In genomic region chr3:101807646-101808045, GRCm38 (mm10) we compare ENCODE assay signal across 20 mouse cellular contexts. TPM values are rescaled to one million over a fixed set of nuclear protein-coding genes. Genes with fewer than 3 reads are reported as not detected.
A peak's percentile ranks its signal among the peaks of the same experiment; 100 is the strongest.
DNase-seq lines count a peak whose midpoint lies in the region; ATAC-seq lines count a peak whose summit lies in the region.
"Had no signal": no experiment of that assay in that cellular context is flagged by ENCODE, and none has a peak within 500 bp of the region (broad histone marks: within the 10 kb centered on the region; RNA-seq: fewer than 3 reads in every experiment).

No protein-coding gene starts in this region.

- no peak for ATAC-seq in heart, embryonic 13.5 days (ENCODE audit: extremely low read depth, insufficient number of reproducible peaks, low FRiP score, low TSS enrichment)
- no peak for ATAC-seq in neural tube, embryonic 13.5 days (ENCODE audit: low read depth)

- peak overlapping the region; percentile 62 for H3K9ac ChIP-seq in heart, embryonic 13.5 days
- no peak overlapping the region for H3K9ac ChIP-seq in neural tube, embryonic 13.5 days
- H3K9ac ChIP-seq: forebrain, embryonic 15.5 days; liver, embryonic 14.5 days; neural tube, embryonic 12.5 days had no signal

- no peak overlapping the region; the same call in 1 of the 2 replicates for H3K4me2 ChIP-seq in heart, embryonic 13.5 days
- H3K4me2 ChIP-seq in neural tube, embryonic 13.5 days: no peak overlapping the region
- H3K4me2 ChIP-seq: forebrain, embryonic 15.5 days; neural tube, embryonic 12.5 days had no signal

- peaks cover 56% of the 10 kb centered on the region for H3K4me1 ChIP-seq in heart, embryonic 13.5 days
- peaks cover 44% of the 10 kb centered on the region for H3K4me1 ChIP-seq in neural tube, embryonic 13.5 days (replicated peaks)

- no peak for DNase-seq in heart, adult 9 months (ENCODE audit: low spot score in 2 of 2)
- no peak for DNase-seq in neural tube, embryonic 10.5 days (ENCODE audit: extremely low spot score, low spot score)
- peak; percentile 97 for DNase-seq in cerebellum, adult 9-11 months
- DNase-seq in frontal cortex, postnatal 14 days (ENCODE audit: low spot score in 2 of 2): no peak
- DNase-seq in kidney, adult 11 months: no peak
- DNase-seq: adrenal gland, postnatal 25 days; gastrocnemius, postnatal 36 days; kidney, adult 2 months; kidney, postnatal 10 days; thymus, postnatal 25 days had no signal

- 51% methylated on average over 6 of the region's 6 CpGs for WGBS in heart, embryonic 13.5 days
- 90% methylated on average over 6 of the region's 6 CpGs for WGBS in neural tube, embryonic 13.5 days

- no peaks in the 10 kb centered on the region for H3K27me3 ChIP-seq in heart, embryonic 13.5 days (replicated peaks)
- H3K27me3 ChIP-seq in neural tube, embryonic 13.5 days: 0 out of 2 replicates have a peak, but pooled peaks cover 3% of the 10 kb centered on the region
- H3K27me3 ChIP-seq: CH12.LX; forebrain, embryonic 15.5 days; neural tube, embryonic 12.5 days had no signal

- H3K27ac ChIP-seq in heart, embryonic 13.5 days (replicated peaks): peak overlapping the region; percentile 56
- 0 out of 2 replicates have a peak overlapping the region, but pooled peaks have one; percentile 2 for H3K27ac ChIP-seq in neural tube, embryonic 13.5 days (replicated peaks)
- H3K27ac ChIP-seq: forebrain, embryonic 15.5 days; hindbrain, postnatal 0 days; layer of hippocampus, adult 2 months; liver, embryonic 14.5 days; macrophage; midbrain, embryonic 10.5 days; neural tube, embryonic 12.5 days had no signal

- no peak overlapping the region for H3K4me3 ChIP-seq in heart, embryonic 13.5 days
- no peak overlapping the region for H3K4me3 ChIP-seq in neural tube, embryonic 13.5 days
- H3K4me3 ChIP-seq: forebrain, embryonic 15.5 days; layer of hippocampus, adult 2 months; midbrain, embryonic 10.5 days; neural tube, embryonic 12.5 days had no signal

- no peaks in the 10 kb centered on the region for H3K36me3 ChIP-seq in heart, embryonic 13.5 days
- H3K36me3 ChIP-seq in neural tube, embryonic 13.5 days: no peaks in the 10 kb centered on the region
- H3K36me3 ChIP-seq: forebrain, embryonic 15.5 days; midbrain, embryonic 10.5 days; neural tube, embryonic 12.5 days had no signal

- no peaks in the 10 kb centered on the region for H3K9me3 ChIP-seq in heart, embryonic 13.5 days
- no peaks in the 10 kb centered on the region for H3K9me3 ChIP-seq in neural tube, embryonic 13.5 days
- H3K9me3 ChIP-seq: forebrain, embryonic 15.5 days; midbrain, embryonic 10.5 days; neural tube, embryonic 12.5 days had no signal

RNA-seq across cellular contexts. Expression of gene Mab21l3, which starts 41.1 kb away (rescaled TPM):
- 0.28 and 0.55 TPM in 2 replicates for polyA plus RNA-seq in heart, embryonic 13.5 days (2015; fragmentation: Nextera tagmentation; extraction: Ambion mirVana)
- 0.11 and 0.14 TPM in 2 replicates for polyA plus RNA-seq in neural tube, embryonic 13.5 days (2015; fragmentation: Nextera tagmentation; extraction: Ambion mirVana)
